Mouse (Mus musculus): ENCODE data around the gene Tmem87b. TPM values are rescaled to one million over a fixed set of nuclear protein-coding genes. Genes with fewer than 3 reads are reported as not detected.
A peak's percentile ranks its signal among the peaks of the same experiment; 100 is the strongest.

Tmem87b gene
- total RNA-seq (2021): 10 to 100 TPM; 31.9 to 34.9 TPM

GRCm38 (mm10) chr2:128817786-128818681 is at the start of gene Tmem87b:
TSS of gene Tmem87b (plus strand) at chr2:128818118.
- intact Hi-C loops (cut with DNase I): loop anchor here (1.0 to 2.0 kb wide), 2 partner anchors 120 to 131 kb away; partner anchors contain the start of genes Anapc1 and Mertk
- DNase-seq (ENCODE audit: low spot score in 2 of 2): peak; percentile 96

- DNase-seq (ENCODE audit: low spot score in 2 of 2): no peak
- intact Hi-C loops (cut with DNase I): no loop called here
Measured at GRCm38 (mm10) chr2:128768545-128769247, 49.2 kb upstream of the Tmem87b start.

- no peak for DNase-seq (ENCODE audit: low spot score in 2 of 2)
- intact Hi-C loops (cut with DNase I): no loop called here
Measured at GRCm38 (mm10) chr2:128770557-128770956, 47.4 kb upstream of the Tmem87b start.

- DNase-seq (ENCODE audit: low spot score in 2 of 2): no peak
- intact Hi-C loops (cut with DNase I): no loop called here
Measured at GRCm38 (mm10) chr2:128771048-128771447, 46.9 kb upstream of the Tmem87b start.

- DNase-seq (ENCODE audit: low spot score in 2 of 2): no peak
- intact Hi-C loops (cut with DNase I): no loop called here
Measured at GRCm38 (mm10) chr2:128771750-128772338, 46.1 kb upstream of the Tmem87b start.

- no peak for DNase-seq (ENCODE audit: low spot score in 2 of 2)
- intact Hi-C loops (cut with DNase I): no loop called here
Measured at GRCm38 (mm10) chr2:128782231-128782630, 35.7 kb upstream of the Tmem87b start.

- intact Hi-C loops (cut with DNase I): no loop called here
Measured at GRCm38 (mm10) chr2:128783660-128784345, 34.1 kb upstream of the Tmem87b start.

GRCm38 (mm10) chr2:128784814-128785213 is 33.1 kb upstream of the Tmem87b start:
- intact Hi-C loops (cut with DNase I): no loop called here
- DNase-seq (ENCODE audit: low spot score in 2 of 2): no peak

More at GRCm38 (mm10) chr2:128783660-128784345, 34.1 kb upstream of the Tmem87b start:
- no peak for DNase-seq (ENCODE audit: low spot score in 2 of 2)

GRCm38 (mm10) chr2:128786341-128786740 is 31.6 kb upstream of the Tmem87b start:
- intact Hi-C loops (cut with DNase I): no loop called here
- no peak for DNase-seq (ENCODE audit: low spot score in 2 of 2)

- DNase-seq (ENCODE audit: low spot score in 2 of 2): no peak
- intact Hi-C loops (cut with DNase I): no loop called here
Measured at GRCm38 (mm10) chr2:128786795-128787194, 31.1 kb upstream of the Tmem87b start.

- intact Hi-C loops (cut with DNase I): no loop called here
- no peak for DNase-seq (ENCODE audit: low spot score in 2 of 2)
Measured at GRCm38 (mm10) chr2:128787805-128788204, 30.1 kb upstream of the Tmem87b start.

GRCm38 (mm10) chr2:128790875-128791614 is 26.9 kb upstream of the Tmem87b start:
- no peak for DNase-seq (ENCODE audit: low spot score in 2 of 2)
- intact Hi-C loops (cut with DNase I): no loop called here

- intact Hi-C loops (cut with DNase I): no loop called here
- no peak for DNase-seq (ENCODE audit: low spot score in 2 of 2)
Measured at GRCm38 (mm10) chr2:128793958-128794357, 24.0 kb upstream of the Tmem87b start.

- DNase-seq (ENCODE audit: low spot score in 2 of 2): no peak
- intact Hi-C loops (cut with DNase I): no loop called here
Measured at GRCm38 (mm10) chr2:128796463-128796862, 21.5 kb upstream of the Tmem87b start.

- no peak for DNase-seq (ENCODE audit: low spot score in 2 of 2)
- intact Hi-C loops (cut with DNase I): no loop called here
Measured at GRCm38 (mm10) chr2:128803441-128803840, 14.5 kb upstream of the Tmem87b start.

GRCm38 (mm10) chr2:128805341-128805740 is 12.6 kb upstream of the Tmem87b start:
- DNase-seq (ENCODE audit: low spot score in 2 of 2): no peak
- intact Hi-C loops (cut with DNase I): no loop called here

GRCm38 (mm10) chr2:128806561-128806960 is 11.4 kb upstream of the Tmem87b start:
- intact Hi-C loops (cut with DNase I): no loop called here
- DNase-seq (ENCODE audit: low spot score in 2 of 2): no peak

- intact Hi-C loops (cut with DNase I): no loop called here
- no peak for DNase-seq (ENCODE audit: low spot score in 2 of 2)
Measured at GRCm38 (mm10) chr2:128812761-128813160, 5.2 kb upstream of the Tmem87b start.

GRCm38 (mm10) chr2:128816311-128816710 is 1.6 kb upstream of the Tmem87b start:
- no peak for DNase-seq (ENCODE audit: low spot score in 2 of 2)
- intact Hi-C loops (cut with DNase I): no loop called here
